Mouse (Mus musculus): ENCODE results near the gene 4930516K23Rik. TPM values are rescaled to one million over a fixed set of nuclear protein-coding genes. Genes with fewer than 3 reads are reported as not detected.

4930516K23Rik gene
- total and polyA plus RNA-seq, 3 experiments: not detected

- Histone ChIP-seq H3K27me3 (ENCODE audit: control insufficient read depth in 1 of 2, insufficient read depth in 2 of 2, low read length in 2 of 2) (no peaks in the 10 kb centered on the region), H3K36me3 (ENCODE audit: control insufficient read depth in 1 of 2, insufficient read depth in 2 of 2, low read length in 2 of 2) (no peaks in the 10 kb centered on the region), H3K79me2 (ENCODE audit: control insufficient read depth, insufficient read depth, low read length, poor library complexity) (no peaks in the 10 kb centered on the region), H3K9ac (ENCODE audit: control insufficient read depth, low read depth, low read length, poor library complexity, severe bottlenecking) (no peak overlapping the region), H3K9me3 (replicated peaks; ENCODE audit: insufficient read depth, low read length) (no peaks in the 10 kb centered on the region), H3K27ac (ENCODE audit: control insufficient read depth, low read depth, low read length) (no peak overlapping the region), H3K4me3 (ENCODE audit: control insufficient read depth in 1 of 2, insufficient read depth in 1 of 2, low read depth in 2 of 2, low read length in 2 of 2) (no peak overlapping the region), H3K4me1 (ENCODE audit: control insufficient read depth in 1 of 2, insufficient read depth in 2 of 2, low read length in 2 of 2) (peaks cover 0 to 4% of the 10 kb centered on the region in 2 experiments; a peak in 1 of 4 replicates)
- peak; percentile 58 for TF ChIP-seq ETS1 (IDR thresholded peaks at IDR 0.05; ENCODE audit: low read depth, low read length)
- TF ChIP-seq GATA1 (IDR thresholded peaks at IDR 0.05; ENCODE audit: low read depth, low read length): peak; percentile 47; the same call in 1 of the 2 replicates
- no peak; the same call in 1 of the 2 replicates for TF ChIP-seq BHLHE40 (IDR thresholded peaks at IDR 0.05; ENCODE audit: borderline replicate concordance, low read depth, low read length)
- TF ChIP-seq TCF12 (IDR thresholded peaks at IDR 0.05; ENCODE audit: low read depth, low read length): peak; percentile 69
- TF ChIP-seq MYB (IDR thresholded peaks at IDR 0.05; ENCODE audit: low read depth, low read length): no peak
- TF ChIP-seq USF2 (IDR thresholded peaks at IDR 0.05; ENCODE audit: borderline replicate concordance in 1 of 2, insufficient read depth in 1 of 2, low read depth in 1 of 2, low read length in 2 of 2): no peak
- peak; percentile 60 for TF ChIP-seq TAL1 (IDR thresholded peaks at IDR 0.05; ENCODE audit: low read length)
- TF ChIP-seq EP300 (IDR thresholded peaks at IDR 0.05; ENCODE audit: low read depth in 1 of 2, low read length in 2 of 2): peak; percentile 59 to 75
- peak; percentile 92 for TF ChIP-seq MAFK (IDR thresholded peaks at IDR 0.05; ENCODE audit: borderline replicate concordance, low read depth, low read length)
- peak; percentile 69 for DNase-seq (ENCODE audit: low read depth, low spot score)
Measured at GRCm38 (mm10) chr7:104103913-104104756, 42.9 kb upstream of the 4930516K23Rik start.

- Histone ChIP-seq H3K36me3 (ENCODE audit: control insufficient read depth in 1 of 2, insufficient read depth in 2 of 2, low read length in 2 of 2) (no peaks in the 10 kb centered on the region), H3K27me3 (ENCODE audit: control insufficient read depth in 1 of 2, insufficient read depth in 2 of 2, low read length in 2 of 2) (peaks cover 0 to 2% of the 10 kb centered on the region in 2 experiments; a peak in 1 of 4 replicates), H3K27ac (ENCODE audit: control insufficient read depth, low read depth, low read length) (no peak within 1 kb of the TSS), H3K79me2 (ENCODE audit: control insufficient read depth, insufficient read depth, low read length, poor library complexity) (no peaks in the 10 kb centered on the region), H3K4me3 (ENCODE audit: control insufficient read depth in 1 of 2, insufficient read depth in 1 of 2, low read depth in 2 of 2, low read length in 2 of 2) (no peak within 1 kb of the TSS), H3K4me1 (ENCODE audit: control insufficient read depth in 1 of 2, insufficient read depth in 2 of 2, low read length in 2 of 2) (no peaks in the 10 kb centered on the region), H3K9ac (ENCODE audit: control insufficient read depth, low read depth, low read length, poor library complexity, severe bottlenecking) (no peak within 1 kb of the TSS), H3K9me3 (replicated peaks; ENCODE audit: insufficient read depth, low read length) (no peaks in the 10 kb centered on the region)
- no peak for DNase-seq (ENCODE audit: low read depth, low spot score)
- TF ChIP-seq MAX (IDR thresholded peaks at IDR 0.05; ENCODE audit: low read length) (no peak), MYB (IDR thresholded peaks at IDR 0.05; ENCODE audit: low read depth, low read length) (no peak), MYC (IDR thresholded peaks at IDR 0.05; ENCODE audit: low read depth, low read length) (no peak), ETS1 (IDR thresholded peaks at IDR 0.05; ENCODE audit: low read depth, low read length) (no peak), ZC3H11A (IDR thresholded peaks at IDR 0.05; ENCODE audit: low read depth, low read length) (no peak), USF1 (IDR thresholded peaks at IDR 0.05; ENCODE audit: low read depth, low read length) (no peak), CHD2 (IDR thresholded peaks at IDR 0.05; ENCODE audit: low read length) (no peak), RAD21 (IDR thresholded peaks at IDR 0.05; ENCODE audit: low read depth, low read length) (no peak), POLR2A (IDR thresholded peaks at IDR 0.05; ENCODE audit: control insufficient read depth in 1 of 2, insufficient read depth in 1 of 2, low read depth in 1 of 2, low read length in 2 of 2, poor library complexity in 1 of 2) (no peak), GABPA (IDR thresholded peaks at IDR 0.05; ENCODE audit: low read depth, low read length) (no peak), NELFE (IDR thresholded peaks at IDR 0.05; ENCODE audit: low read depth, low read length) (no peak), ELF1 (IDR thresholded peaks at IDR 0.05; ENCODE audit: low read depth, low read length) (no peak), KAT2A (conservative IDR thresholded peaks at IDR 0.05; ENCODE audit: low read depth, low read length) (no peak), TAL1 (IDR thresholded peaks at IDR 0.05; ENCODE audit: low read length) (no peak), NRF1 (IDR thresholded peaks at IDR 0.05; ENCODE audit: insufficient read depth, low read depth, low read length, poor library complexity, severe bottlenecking) (no peak), GATA1 (IDR thresholded peaks at IDR 0.05; ENCODE audit: low read depth, low read length) (no peak), ZMIZ1 (IDR thresholded peaks at IDR 0.05; ENCODE audit: low read depth, low read length) (no peak)
Measured at GRCm38 (mm10) chr7:104085365-104085764, 24.1 kb upstream of the 4930516K23Rik start, which contains the start of gene Olfr645. Gene Olfr645 (minus strand): TSS chr7:104085465.

Data from MEL (cell line).